Mouse (Mus musculus): ENCODE data around the gene Smarcc1.
A peak's percentile ranks its signal among the peaks of the same experiment; 100 is the strongest.

The Smarcc1 gene

GRCm38 (mm10) chr9:110230395-110231071 is 113.0 kb downstream of the Smarcc1 start:
- no peak for DNase-seq (ENCODE audit: low spot score)

- DNase-seq (ENCODE audit: low spot score): no peak
Measured at GRCm38 (mm10) chr9:110234962-110235361, 117.5 kb downstream of the Smarcc1 start.

DNA sequence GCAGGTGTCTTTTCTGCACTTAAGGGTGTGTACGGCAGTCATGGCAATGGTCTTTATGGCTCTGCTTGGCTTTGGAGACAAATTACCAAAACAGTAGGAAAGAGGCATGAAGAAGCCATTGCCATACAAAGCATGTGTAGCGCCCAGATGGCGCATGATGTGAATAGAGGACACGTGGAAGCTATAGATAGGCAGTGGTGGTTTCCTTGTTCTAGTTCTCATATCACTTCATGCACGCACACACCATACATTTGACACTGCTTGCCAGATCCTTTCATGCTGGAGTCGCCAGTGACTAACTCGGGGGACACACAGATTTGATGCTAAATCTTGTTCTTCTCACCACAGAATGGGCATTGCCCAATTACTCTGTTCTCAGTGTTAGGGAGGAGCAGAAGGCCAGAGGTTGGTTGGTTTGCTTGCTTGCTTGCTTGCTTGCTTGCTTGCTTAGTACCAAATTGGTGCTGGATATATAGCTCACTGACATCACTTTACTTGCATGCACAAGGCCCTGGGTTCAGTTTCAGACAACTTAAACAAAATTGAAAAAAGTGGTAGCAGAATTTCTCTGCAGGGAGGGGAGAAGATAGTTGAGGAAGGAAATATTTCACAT is 125.8 kb downstream of the Smarcc1 start, which contains the start of gene Cspg5:
Gene Cspg5 (plus strand): TSS at position 563 of the 613 bp plus-strand sequence.
- DNase-seq (ENCODE audit: low spot score): no peak

- DNase-seq (ENCODE audit: low spot score): no peak
Measured at GRCm38 (mm10) chr9:110244567-110244888, 127.0 kb downstream of the Smarcc1 start.

- peak; percentile 21 for DNase-seq (ENCODE audit: low spot score)
Measured at GRCm38 (mm10) chr9:110244889-110245589, 127.5 kb downstream of the Smarcc1 start.

DNA sequence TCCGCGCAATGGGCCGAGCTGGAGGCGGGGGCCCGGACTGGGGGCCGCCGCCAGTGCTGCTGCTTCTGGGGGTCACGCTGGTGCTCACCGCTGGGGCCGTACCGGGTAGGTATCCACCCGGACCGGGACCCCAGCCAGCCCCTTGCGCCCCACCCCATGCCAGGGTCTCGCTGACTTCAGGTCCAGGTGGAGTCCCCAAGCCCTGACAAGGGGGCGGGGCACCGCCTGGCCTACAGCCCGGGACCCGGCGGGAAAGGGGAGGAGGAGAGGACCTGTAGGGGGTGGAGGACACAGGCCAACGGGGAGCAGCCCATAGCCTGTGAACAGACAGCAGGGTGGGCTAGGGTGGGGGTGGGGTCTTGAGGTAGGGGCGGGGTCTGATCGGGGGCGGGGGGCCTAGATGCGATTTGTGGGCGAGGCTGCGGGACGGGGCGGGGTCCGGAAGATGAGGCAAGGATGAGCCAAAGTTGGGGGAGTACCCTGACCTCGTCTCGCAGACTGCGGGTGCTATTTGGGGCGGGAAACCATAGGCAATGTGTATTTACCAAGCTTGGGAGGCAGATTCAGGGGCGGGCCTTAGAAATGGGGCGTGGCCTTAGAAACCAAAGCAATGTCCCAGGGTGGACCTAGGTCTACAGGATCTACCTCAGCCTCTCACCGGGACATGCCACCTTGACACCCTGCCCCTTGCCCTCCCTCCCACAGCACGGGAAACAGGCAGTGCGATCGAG is 128.2 kb downstream of the Smarcc1 start:
- peak; percentile 34 for DNase-seq (ENCODE audit: low spot score)

DNA sequence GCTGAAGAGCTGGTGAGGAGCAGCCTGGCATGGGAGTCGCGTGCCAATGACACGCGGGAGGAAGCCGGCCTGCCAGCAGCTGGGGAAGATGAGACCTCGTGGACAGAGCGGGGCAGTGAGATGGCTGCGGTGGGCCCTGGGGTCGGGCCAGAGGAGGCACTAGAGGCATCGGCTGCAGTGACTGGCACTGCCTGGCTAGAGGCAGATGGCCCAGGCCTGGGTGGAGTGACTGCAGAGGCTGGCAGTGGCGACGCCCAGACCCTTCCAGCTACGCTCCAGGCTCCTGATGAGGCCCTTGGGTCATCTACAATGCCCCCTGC is 128.8 kb downstream of the Smarcc1 start:
- DNase-seq (ENCODE audit: low spot score): no peak

- no peak for DNase-seq (ENCODE audit: low spot score)
Measured at GRCm38 (mm10) chr9:110247049-110247448, 129.5 kb downstream of the Smarcc1 start.

- no peak for DNase-seq (ENCODE audit: low spot score)
Measured at GRCm38 (mm10) chr9:110248861-110249260, 131.4 kb downstream of the Smarcc1 start.

DNA sequence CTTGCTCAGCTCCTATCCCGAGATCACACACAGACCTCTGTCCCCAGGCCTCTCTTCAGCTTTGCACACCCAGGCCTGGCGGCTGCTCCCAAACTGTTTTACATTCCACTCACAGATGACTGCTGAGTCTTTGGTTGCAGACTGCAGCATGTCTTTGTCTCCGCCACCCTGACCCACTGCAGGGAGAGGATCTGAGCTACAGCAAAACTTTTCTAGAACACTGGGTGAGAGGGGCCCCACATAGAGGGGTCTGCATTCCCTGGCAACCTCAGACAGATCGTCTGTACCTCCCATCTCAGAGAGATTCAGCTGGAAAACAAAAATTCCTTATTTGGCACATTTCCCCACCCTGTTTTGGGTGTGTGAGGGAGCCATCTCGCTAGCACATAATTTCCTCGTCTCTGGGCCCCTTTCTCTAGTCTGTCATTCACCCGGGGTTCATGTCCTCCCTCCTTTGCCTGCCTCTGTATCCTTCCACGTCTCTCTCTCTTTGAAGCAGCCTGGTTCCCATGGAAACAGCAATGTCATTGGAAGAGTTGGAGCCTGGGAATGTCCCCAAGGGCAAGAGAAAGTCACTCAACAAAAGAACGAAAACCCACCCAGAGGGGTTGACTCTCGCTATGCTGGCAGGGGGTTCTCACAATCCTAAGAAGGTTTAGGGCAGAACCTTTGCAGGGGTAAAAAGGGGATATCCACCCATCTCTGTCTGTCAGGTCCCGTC is 132.5 kb downstream of the Smarcc1 start:
- no peak for DNase-seq (ENCODE audit: low spot score)

DNA sequence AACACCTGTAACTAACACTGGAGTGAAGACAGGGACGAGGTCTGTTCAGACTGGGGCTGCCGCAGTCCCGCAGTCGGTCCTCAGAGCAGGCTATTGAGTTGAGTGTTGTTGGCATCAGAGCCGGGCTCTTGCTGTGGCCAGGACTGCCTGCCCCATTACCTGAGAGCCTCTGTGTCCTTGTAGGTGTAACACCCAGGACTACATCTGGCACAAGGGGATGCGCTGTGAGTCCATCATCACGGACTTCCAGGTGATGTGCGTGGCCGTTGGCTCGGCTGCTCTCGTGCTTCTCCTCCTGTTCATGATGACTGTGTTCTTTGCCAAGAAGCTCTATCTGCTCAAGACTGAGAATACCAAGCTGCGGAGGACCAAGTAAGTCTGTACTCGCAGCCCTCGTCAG is 133.3 kb downstream of the Smarcc1 start:
- DNase-seq (ENCODE audit: low spot score): no peak

DNA sequence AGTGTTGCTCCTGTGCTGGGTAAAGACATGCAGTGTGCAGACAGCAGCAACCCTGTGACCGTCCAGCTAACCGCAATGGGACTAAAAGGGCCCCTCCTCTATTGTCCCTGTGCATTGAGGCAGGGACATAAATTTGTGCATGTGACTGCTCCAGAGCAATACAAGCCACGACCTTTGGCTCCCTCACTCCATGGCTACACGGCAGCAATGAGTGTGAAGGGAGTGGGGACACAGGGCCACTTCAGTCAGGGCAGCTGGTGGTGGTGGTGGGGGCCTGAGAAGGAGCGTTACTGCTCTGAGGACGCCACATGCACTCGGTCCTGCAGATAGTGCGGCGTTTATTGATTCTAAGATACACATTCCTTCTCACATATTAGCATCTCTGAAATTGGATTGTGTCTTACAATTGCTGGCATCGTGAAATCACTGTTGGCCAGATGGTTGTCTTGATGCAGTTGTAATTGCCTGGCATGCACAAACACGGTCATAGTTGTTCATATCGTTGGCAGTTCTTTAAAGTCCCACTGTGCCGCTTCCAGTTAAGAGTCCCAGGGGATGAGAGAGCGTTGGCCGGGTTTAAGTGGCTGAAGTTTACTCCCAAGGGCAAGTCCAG is 138.0 kb downstream of the Smarcc1 start:
- no peak for DNase-seq (ENCODE audit: low spot score)

DNA sequence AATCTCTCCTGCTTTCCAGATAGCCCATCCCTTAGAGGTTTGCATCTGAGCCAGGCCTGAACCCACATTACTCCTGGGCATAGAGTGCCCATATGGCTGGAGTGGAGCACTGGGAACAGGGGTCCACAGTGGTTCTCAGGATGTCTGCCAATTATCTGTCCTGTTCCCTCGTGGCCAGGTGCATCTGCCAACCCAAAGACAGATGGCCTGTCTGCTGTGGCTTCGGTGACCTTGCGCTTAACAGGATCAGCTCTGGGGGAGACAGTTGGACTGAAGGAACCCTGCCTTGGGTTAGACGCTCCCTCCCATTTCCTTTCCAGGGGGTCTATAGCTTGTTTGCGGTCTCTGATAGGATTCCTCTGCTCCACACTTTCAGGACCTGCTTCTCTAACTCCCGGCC is 141.1 kb downstream of the Smarcc1 start:
- DNase-seq (ENCODE audit: low spot score): no peak

DNA sequence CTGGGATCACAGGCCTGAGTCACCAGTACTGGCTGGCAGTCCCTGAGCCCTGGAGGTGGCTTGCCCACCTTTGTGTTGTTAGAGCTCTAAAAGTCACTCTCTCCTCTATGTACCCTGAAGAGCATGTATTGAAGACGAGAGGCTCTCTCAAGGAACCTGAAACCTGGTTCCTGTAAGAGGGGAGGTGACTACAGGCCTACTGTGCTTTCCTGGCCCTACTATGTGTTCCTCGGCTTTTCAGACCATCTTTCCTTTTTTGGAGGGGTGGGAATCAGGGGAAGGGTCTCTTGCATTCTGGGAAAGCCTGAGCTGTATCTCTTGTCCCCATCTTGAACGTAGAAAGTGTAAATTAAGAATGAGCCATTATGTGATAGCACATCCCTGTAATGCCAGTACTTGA is 141.6 kb downstream of the Smarcc1 start:
- no peak for DNase-seq (ENCODE audit: low spot score)

GRCm38 (mm10) chr9:110263181-110263580 is 145.7 kb downstream of the Smarcc1 start:
- no peak for DNase-seq (ENCODE audit: low spot score)

DNA sequence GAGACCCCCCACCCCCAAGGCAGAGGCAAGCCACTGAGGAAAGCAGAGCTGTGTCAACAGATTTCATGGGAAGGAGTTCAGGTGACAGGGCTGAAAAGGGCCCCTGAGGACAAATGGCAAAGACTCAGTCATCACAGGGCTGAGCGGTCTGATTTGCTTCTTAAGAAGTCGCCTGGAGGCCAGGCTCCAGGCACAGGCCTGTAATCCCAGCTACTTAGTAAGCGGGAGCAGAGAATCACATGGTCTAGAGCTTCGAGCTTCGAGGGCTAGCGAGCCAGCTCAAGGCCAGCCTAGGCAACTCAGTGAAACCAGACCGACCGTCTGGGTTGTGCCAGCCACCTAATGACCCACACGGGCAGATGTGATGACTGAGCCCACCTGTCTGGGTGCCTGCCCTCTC is 147.5 kb downstream of the Smarcc1 start:
- no peak for DNase-seq (ENCODE audit: low spot score)

- DNase-seq (ENCODE audit: low spot score): no peak
Measured at GRCm38 (mm10) chr9:110268416-110268815, 150.9 kb downstream of the Smarcc1 start.

DNA sequence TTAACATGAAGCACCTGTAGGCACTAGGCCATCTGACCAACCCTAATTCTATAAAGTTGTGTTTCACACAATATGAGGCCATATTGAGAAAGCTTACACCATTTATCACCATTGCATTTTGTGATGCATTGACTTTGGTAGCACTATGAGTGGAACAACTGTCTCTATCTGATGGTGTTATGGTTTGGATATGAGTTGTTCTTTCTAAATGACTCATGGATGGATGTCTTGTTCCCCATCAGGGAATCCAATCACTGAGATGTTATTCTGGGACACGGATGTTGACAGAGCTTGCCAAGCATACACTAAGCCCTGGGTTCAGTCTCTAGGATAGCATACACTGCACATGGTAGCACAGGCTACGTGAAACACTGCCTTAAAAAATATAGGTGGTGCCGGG is 154.8 kb downstream of the Smarcc1 start:
- DNase-seq (ENCODE audit: low spot score): no peak

- no peak for DNase-seq (ENCODE audit: low spot score)
Measured at GRCm38 (mm10) chr9:110273507-110273906, 156.0 kb downstream of the Smarcc1 start.

- DNase-seq (ENCODE audit: low spot score): no peak
Measured at GRCm38 (mm10) chr9:110275882-110276281, 158.4 kb downstream of the Smarcc1 start.

DNA sequence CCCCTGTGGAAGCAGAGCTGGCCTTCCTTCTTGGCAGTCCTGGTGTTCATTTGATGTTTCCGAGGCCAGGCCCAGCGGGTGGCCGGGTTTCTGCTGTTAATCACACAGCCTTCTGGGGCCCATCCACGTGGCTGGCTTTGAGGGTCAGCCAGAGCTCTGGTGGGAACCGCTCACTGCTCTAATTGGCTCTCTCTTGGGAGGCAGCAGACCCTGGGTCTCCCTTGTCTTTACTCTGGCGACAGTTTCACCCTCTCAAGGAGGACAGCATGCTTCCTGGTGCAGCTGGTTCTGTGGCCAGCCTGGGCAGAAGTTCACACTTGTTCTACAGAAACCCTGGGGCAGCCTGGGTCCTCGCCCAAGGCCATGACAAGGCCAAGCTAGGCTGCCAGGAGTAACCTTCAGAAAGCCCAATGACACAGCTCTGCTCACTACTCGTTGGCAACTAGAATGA is 159.9 kb downstream of the Smarcc1 start:
- no peak for DNase-seq (ENCODE audit: low spot score)

Data from ovary, postnatal 14 days (tissue).